Comparison of ENCODE assay signal across 16 mouse cellular contexts in genomic region chr11:97352027-97352684, GRCm38 (mm10). TPM values are rescaled to one million over a fixed set of nuclear protein-coding genes. Genes with fewer than 3 reads are reported as not detected.
DNase-seq lines count a peak whose midpoint lies in the region; ATAC-seq and TF ChIP-seq lines count a peak whose summit lies in the region.
"Had no signal": no experiment of that assay in that cellular context is flagged by ENCODE, and none has a peak within 500 bp of the region (broad histone marks: within the 10 kb centered on the region; RNA-seq: fewer than 3 reads in every experiment).

TSS of gene Gpr179 (minus strand) at chr11:97352077.

- peak within 1 kb of the TSS; percentile 35; the same call in 1 of the 2 replicates for H3K9ac ChIP-seq in forebrain, embryonic 14.5 days (ENCODE audit: low read length)
- H3K9ac ChIP-seq in forebrain, embryonic 11.5 days (ENCODE audit: low read length), result no peak within 1 kb of the TSS
- 0 out of 2 replicates have a peak within 1 kb of the TSS, but pooled peaks have one; percentile 40 for H3K9ac ChIP-seq in hindbrain, embryonic 11.5 days (ENCODE audit: low read depth, low read length)
- H3K9ac ChIP-seq in midbrain, embryonic 16.5 days (ENCODE audit: low read depth, low read length), result no peak within 1 kb of the TSS; the same call in 1 of the 2 replicates
- H3K9ac ChIP-seq: liver, postnatal 0 days had no signal

- H3K27ac ChIP-seq in forebrain, embryonic 14.5 days (ENCODE audit: low read depth, low read length), result no peak within 1 kb of the TSS
- no peak within 1 kb of the TSS for H3K27ac ChIP-seq in forebrain, embryonic 11.5 days (ENCODE audit: low read depth, low read length)
- H3K27ac ChIP-seq in left cerebral cortex, adult 2 months, result no peak within 1 kb of the TSS
- H3K27ac ChIP-seq in hindbrain, embryonic 11.5 days (ENCODE audit: low read depth, low read length), result no peak within 1 kb of the TSS
- H3K27ac ChIP-seq in midbrain, embryonic 16.5 days (ENCODE audit: low read length), result no peak within 1 kb of the TSS

- intact Hi-C loops in left cerebral cortex, postnatal 4 days (cut with DNase I), result no loop called here
- intact Hi-C loops in left cerebral cortex, adult 2 months (cut with DNase I), result no loop called here

- no peaks in the 10 kb centered on the region for H3K27me3 ChIP-seq in forebrain, embryonic 14.5 days (replicated peaks; ENCODE audit: control insufficient read depth, insufficient read depth, low read length)
- H3K27me3 ChIP-seq in forebrain, embryonic 11.5 days (ENCODE audit: control insufficient read depth, insufficient read depth, low read length), result no peaks in the 10 kb centered on the region
- no peaks in the 10 kb centered on the region for H3K27me3 ChIP-seq in hindbrain, embryonic 11.5 days (ENCODE audit: control insufficient read depth, insufficient read depth, low read length)
- H3K27me3 ChIP-seq in midbrain, embryonic 16.5 days (ENCODE audit: control insufficient read depth, insufficient read depth, low read depth, low read length), result no peaks in the 10 kb centered on the region

- 54% methylated on average over 3 of the region's 3 CpGs for WGBS in forebrain, embryonic 14.5 days
- 72% methylated on average over 3 of the region's 3 CpGs for WGBS in forebrain, embryonic 11.5 days
- 57% methylated on average over 2 of the region's 3 CpGs for WGBS in hindbrain, embryonic 11.5 days
- WGBS in midbrain, embryonic 16.5 days, result 64% methylated on average over 3 of the region's 3 CpGs

- no peaks in the 10 kb centered on the region for H3K9me3 ChIP-seq in forebrain, embryonic 14.5 days (replicated peaks; ENCODE audit: control insufficient read depth, low read length)
- H3K9me3 ChIP-seq in forebrain, embryonic 11.5 days (ENCODE audit: control insufficient read depth, low read length), result no peaks in the 10 kb centered on the region
- no peaks in the 10 kb centered on the region for H3K9me3 ChIP-seq in hindbrain, embryonic 11.5 days (ENCODE audit: control insufficient read depth, low read length)
- no peaks in the 10 kb centered on the region for H3K9me3 ChIP-seq in midbrain, embryonic 16.5 days (replicated peaks; ENCODE audit: control insufficient read depth, low read length, poor library complexity, severe bottlenecking)
- H3K9me3 ChIP-seq: G1E had no signal

- H3K4me1 ChIP-seq in forebrain, embryonic 14.5 days (ENCODE audit: control insufficient read depth, insufficient read depth, low read length), result peaks cover 17% of the 10 kb centered on the region
- peaks cover 3% of the 10 kb centered on the region; the same call in 1 of the 2 replicates for H3K4me1 ChIP-seq in forebrain, embryonic 11.5 days (replicated peaks; ENCODE audit: control insufficient read depth, insufficient read depth, low read length)
- H3K4me1 ChIP-seq in hindbrain, embryonic 11.5 days (replicated peaks; ENCODE audit: control insufficient read depth, insufficient read depth, low read length), result peaks cover 3% of the 10 kb centered on the region
- peaks cover 16% of the 10 kb centered on the region; the same call in 1 of the 2 replicates for H3K4me1 ChIP-seq in midbrain, embryonic 16.5 days (ENCODE audit: control insufficient read depth, insufficient read depth, low read length)

- H3K36me3 ChIP-seq in forebrain, embryonic 14.5 days (ENCODE audit: control insufficient read depth, insufficient read depth, low read length), result no peaks in the 10 kb centered on the region
- no peaks in the 10 kb centered on the region for H3K36me3 ChIP-seq in forebrain, embryonic 11.5 days (ENCODE audit: control insufficient read depth, insufficient read depth, low read length)
- H3K36me3 ChIP-seq in hindbrain, embryonic 11.5 days (ENCODE audit: control insufficient read depth, insufficient read depth, low read length), result no peaks in the 10 kb centered on the region
- no peaks in the 10 kb centered on the region for H3K36me3 ChIP-seq in midbrain, embryonic 16.5 days (ENCODE audit: control insufficient read depth, insufficient read depth, low read length)
- H3K36me3 ChIP-seq: G1E had no signal

- no peak for TF ChIP-seq CTCF in left cerebral cortex, adult 2 months (IDR thresholded peaks at IDR 0.05)

- DNase-seq in forebrain, embryonic 14.5 days (ENCODE audit: low spot score), result no peak
- DNase-seq in forebrain, embryonic 11.5 days (ENCODE audit: low spot score), result no peak
- DNase-seq in left cerebral cortex, postnatal 4 days, result peak; percentile 44
- DNase-seq in left cerebral cortex, adult 2 months (ENCODE audit: extremely low spot score in 1 of 2, low spot score in 2 of 2), result no peak
- no peak for DNase-seq in hindbrain, embryonic 11.5 days (ENCODE audit: low spot score)
- DNase-seq in lung, postnatal 4 days, result no peak
- DNase-seq in spleen, adult 18-20 months, result no peak
- DNase-seq: adrenal gland, postnatal 25 days; cerebellum, postnatal 36 days; heart, postnatal 36 days; kidney, adult 8-10 months; liver, postnatal 0 days; lung, postnatal 36 days; thymus, postnatal 36 days had no signal

- no peak for ATAC-seq in forebrain, embryonic 14.5 days
- no peak for ATAC-seq in forebrain, embryonic 11.5 days (replicated peaks; ENCODE audit: low FRiP score)
- no peak for ATAC-seq in hindbrain, embryonic 11.5 days (ENCODE audit: low FRiP score)
- ATAC-seq in midbrain, embryonic 16.5 days, result peak; percentile 67; the same call in 1 of the 2 replicates
- ATAC-seq: liver, postnatal 0 days had no signal

- no peak within 1 kb of the TSS for H3K4me2 ChIP-seq in forebrain, embryonic 14.5 days (ENCODE audit: low read length)
- no peak within 1 kb of the TSS for H3K4me2 ChIP-seq in forebrain, embryonic 11.5 days (ENCODE audit: low read depth, low read length, severe bottlenecking)
- no peak within 1 kb of the TSS for H3K4me2 ChIP-seq in hindbrain, embryonic 11.5 days (replicated peaks; ENCODE audit: low read depth, low read length)
- H3K4me2 ChIP-seq in midbrain, embryonic 16.5 days (ENCODE audit: low read length), result no peak within 1 kb of the TSS

- H3K4me3 ChIP-seq in forebrain, embryonic 14.5 days (ENCODE audit: low read depth, low read length), result no peak within 1 kb of the TSS
- H3K4me3 ChIP-seq in forebrain, embryonic 11.5 days (ENCODE audit: low read depth, low read length), result no peak within 1 kb of the TSS
- no peak within 1 kb of the TSS for H3K4me3 ChIP-seq in left cerebral cortex, adult 2 months
- no peak within 1 kb of the TSS for H3K4me3 ChIP-seq in hindbrain, embryonic 11.5 days (ENCODE audit: low read depth, low read length)
- no peak within 1 kb of the TSS for H3K4me3 ChIP-seq in midbrain, embryonic 16.5 days (ENCODE audit: low read depth, low read length)

RNA-seq across cellular contexts. Expression of gene Gpr179, which starts in this region (rescaled TPM):
- polyA plus RNA-seq in forebrain, embryonic 14.5 days (2014; fragmentation: Nextera tagmentation; extraction: Ambion mirVana), result 0.20 and 0.34 TPM in 2 replicates
- 0.03 TPM in 2 replicates for polyA plus RNA-seq in forebrain, embryonic 11.5 days (2014; fragmentation: Nextera tagmentation; extraction: Ambion mirVana)
- total RNA-seq in left cerebral cortex, postnatal 4 days (2021), result under 1 TPM; 0.10 to 0.24 TPM
- total RNA-seq in left cerebral cortex, adult 2 months (2021), result under 1 TPM; 0.18 to 0.37 TPM
- polyA plus RNA-seq in hindbrain, embryonic 11.5 days (2014; fragmentation: Nextera tagmentation; extraction: Ambion mirVana), result 0.46 TPM in 1 of 2 replicates, not detected in the other
- 0.70 and 0.89 TPM in 2 replicates for polyA plus RNA-seq in midbrain, embryonic 16.5 days (2015; fragmentation: Nextera tagmentation; extraction: Ambion mirVana)
- polyA plus RNA-seq: liver, postnatal 0 days had no signal

Comparison
In these comparisons a context has a peak if more than half of its experiments do, and no peak if none do; other contexts are left out.
1. H3K9ac ChIP-seq: peak in forebrain, embryonic 14.5 days (single experiment) and hindbrain, embryonic 11.5 days (single experiment); none in forebrain, embryonic 11.5 days (single experiment) and midbrain, embryonic 16.5 days (single experiment).
2. Peak in DNase-seq in left cerebral cortex, postnatal 4 days; RNA of the gene not detected or under 1 TPM.
3. Peak in ATAC-seq in midbrain, embryonic 16.5 days; RNA of the gene not detected or under 1 TPM.